Mouse (Mus musculus) forebrain, embryonic 10.5 days (tissue): ENCODE measurements around the gene Gm49405. TPM values are rescaled to one million over a fixed set of nuclear protein-coding genes. Genes with fewer than 3 reads are reported as not detected.
"Not testable (repeated sequence)": the region's sequence is repeated elsewhere in the genome, so short reads cannot be mapped to it uniquely, and the experiment has no call there.

Source experiments
- DNase-seq: peaks from one replicate; pipeline ENCODE4 v3.0.0-alpha.2; 2017; ENCODE audit warnings: low spot score; ENCODE audit errors: extremely low spot score
- H3K27ac ChIP-seq: fragments of 300-500 bp; sonication (generic); 2 replicates; pipeline ENCODE4 v1.5.1; 2016; ENCODE audit warnings: mild to moderate bottlenecking
- H3K27me3 ChIP-seq: fragments of 300-500 bp; sonication (generic); 2 replicates; pipeline ENCODE4 v1.6.1; 2016; ENCODE audit warnings: mild to moderate bottlenecking; ENCODE audit not compliant: poor library complexity, severe bottlenecking
- H3K36me3 ChIP-seq: fragments of 300-500 bp; sonication (generic); replicated peaks from 2 replicates; pipeline ENCODE4 v1.6.1; 2016; ENCODE audit warnings: mild to moderate bottlenecking, moderate library complexity
- H3K4me1 ChIP-seq: fragments of 300-500 bp; sonication (generic); 2 replicates; pipeline ENCODE4 v1.6.1; 2016
- H3K4me3 ChIP-seq: fragments of 300-500 bp; sonication (generic); 2 replicates; pipeline ENCODE4 v1.5.1; 2016; ENCODE audit warnings: mild to moderate bottlenecking, moderate library complexity
- H3K9me3 ChIP-seq: fragments of 300-500 bp; sonication (generic); 2 replicates; pipeline ENCODE4 v1.6.1; 2016; ENCODE audit warnings: mild to moderate bottlenecking, moderate library complexity
- WGBS: fragments of 180-500 bp; shearing (Covaris S2); methylation state at CpG from one replicate; pipeline ENCODE4 v1.1.7; 2016; 5-methylcytosine and 5-hydroxymethylcytosine counted together
- polyA plus RNA-seq: library from polyadenylated mRNA; unstranded; fragments of >200 nt; fragmentation: Nextera tagmentation; extraction: Ambion mirVana; gene quantifications from 2 replicates; pipeline ENCODE4 v1.2.1, GENCODE M21; 2016

Gene Gm49405
- polyA plus RNA-seq, 1 experiment from 2014 or later: 2.8 TPM

- WGBS: 85% methylated on average over 8 of the region's 8 CpGs
Observed at GRCm38 (mm10) chr19:4046866-4047254, 46.4 kb downstream of the Gm49405 start.

GRCm38 (mm10) chr19:4047859-4048258 lies 47.4 kb downstream of the Gm49405 start:
- Histone ChIP-seq H3K9me3 (no peaks in the 10 kb centered on the region), H3K27ac (no peak overlapping the region), H3K4me3 (no peak overlapping the region), H3K27me3 (no peaks in the 10 kb centered on the region), H3K36me3 (no peaks in the 10 kb centered on the region), H3K4me1 (0 out of 2 replicates have a peak, but pooled peaks cover 6% of the 10 kb centered on the region)
- WGBS: 19% methylated on average over 4 of the region's 4 CpGs
- peak; percentile 80 for DNase-seq

More at GRCm38 (mm10) chr19:4046866-4047254, 46.4 kb downstream of the Gm49405 start:
- Histone ChIP-seq H3K4me1 (0 out of 2 replicates have a peak, but pooled peaks cover 6% of the 10 kb centered on the region), H3K36me3 (no peaks in the 10 kb centered on the region), H3K9me3 (no peaks in the 10 kb centered on the region), H3K27me3 (no peaks in the 10 kb centered on the region), H3K27ac (no peak overlapping the region), H3K4me3 (no peak overlapping the region)
- no peak for DNase-seq

DNA sequence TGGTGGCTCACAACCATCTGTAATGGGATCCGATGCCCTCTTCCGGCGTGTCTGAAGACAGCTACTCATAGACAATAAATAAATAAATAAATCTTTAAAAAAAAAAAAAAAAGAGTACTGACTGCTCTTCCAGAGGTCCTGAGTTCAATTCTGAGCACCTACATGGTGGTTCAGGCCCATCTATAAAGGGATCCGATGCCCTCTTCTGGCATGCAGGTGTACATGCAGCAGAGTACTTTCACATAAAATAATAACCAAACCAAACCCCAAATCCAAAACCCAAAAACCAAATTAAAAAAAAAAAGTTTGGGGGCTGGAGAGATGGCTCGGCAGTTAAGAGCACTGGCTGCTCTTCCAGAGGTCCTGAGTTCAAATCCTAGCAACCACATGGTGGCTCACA lies 48.6 kb downstream of the Gm49405 start:
- H3K4me3 ChIP-seq, DNase-seq, H3K27ac ChIP-seq, H3K9me3 ChIP-seq, H3K36me3 ChIP-seq, H3K27me3 ChIP-seq, H3K4me1 ChIP-seq: not testable (repeated sequence)
- 84% methylated on average over 5 of the region's 5 CpGs for WGBS

- WGBS: 92% methylated on average over 5 of the region's 5 CpGs
- no peak overlapping the region for H3K27ac ChIP-seq
- H3K36me3 ChIP-seq: no peaks in the 10 kb centered on the region
- no peaks in the 10 kb centered on the region for H3K9me3 ChIP-seq
- DNase-seq: no peak
- 0 out of 2 replicates have a peak, but pooled peaks cover 3% of the 10 kb centered on the region for H3K4me1 ChIP-seq
- H3K27me3 ChIP-seq: no peaks in the 10 kb centered on the region
- H3K4me3 ChIP-seq: no peak overlapping the region
Observed at GRCm38 (mm10) chr19:4051016-4051415, 50.6 kb downstream of the Gm49405 start.

- no peak overlapping the region for H3K4me3 ChIP-seq
- no peaks in the 10 kb centered on the region for H3K9me3 ChIP-seq
- 58% methylated on average over 10 of the region's 10 CpGs for WGBS
- H3K27ac ChIP-seq: no peak overlapping the region
- peak; percentile 68 for DNase-seq
- H3K27me3 ChIP-seq: no peaks in the 10 kb centered on the region
- H3K36me3 ChIP-seq: no peaks in the 10 kb centered on the region
- 0 out of 2 replicates have a peak, but pooled peaks cover 5% of the 10 kb centered on the region for H3K4me1 ChIP-seq
Observed at GRCm38 (mm10) chr19:4051741-4052515, 51.5 kb downstream of the Gm49405 start.

DNA sequence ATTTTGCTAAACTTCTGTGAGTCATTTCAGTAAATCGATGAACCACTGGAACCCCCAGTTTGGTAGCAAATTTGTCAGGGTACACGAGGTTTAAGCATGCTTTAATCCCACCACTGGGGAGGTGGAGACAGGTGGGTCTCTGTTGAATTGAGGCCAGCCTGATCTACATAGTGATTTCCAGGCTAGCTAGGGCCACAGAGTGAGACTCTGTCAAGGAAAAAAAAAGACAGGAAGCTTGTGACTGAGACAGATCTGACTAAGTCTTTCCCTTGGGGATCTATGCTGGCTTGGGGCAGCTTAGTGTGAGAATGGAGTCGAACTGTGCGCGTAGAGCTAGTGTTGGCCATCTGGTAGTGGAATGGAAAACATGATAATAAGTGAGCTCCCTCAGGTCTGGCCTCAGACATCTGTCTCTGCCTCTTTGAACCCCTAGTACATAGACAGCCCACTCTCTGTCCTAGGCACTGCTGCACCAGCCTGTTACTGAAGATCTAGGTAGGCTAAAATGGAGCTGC lies 52.1 kb downstream of the Gm49405 start:
- H3K4me3 ChIP-seq: no peak overlapping the region
- 0 out of 2 replicates have a peak, but pooled peaks cover 6% of the 10 kb centered on the region for H3K4me1 ChIP-seq
- 89% methylated on average over 5 of the region's 5 CpGs for WGBS
- H3K27ac ChIP-seq: no peak overlapping the region
- H3K36me3 ChIP-seq: no peaks in the 10 kb centered on the region
- H3K27me3 ChIP-seq: no peaks in the 10 kb centered on the region
- DNase-seq: no peak
- H3K9me3 ChIP-seq: no peaks in the 10 kb centered on the region

DNA sequence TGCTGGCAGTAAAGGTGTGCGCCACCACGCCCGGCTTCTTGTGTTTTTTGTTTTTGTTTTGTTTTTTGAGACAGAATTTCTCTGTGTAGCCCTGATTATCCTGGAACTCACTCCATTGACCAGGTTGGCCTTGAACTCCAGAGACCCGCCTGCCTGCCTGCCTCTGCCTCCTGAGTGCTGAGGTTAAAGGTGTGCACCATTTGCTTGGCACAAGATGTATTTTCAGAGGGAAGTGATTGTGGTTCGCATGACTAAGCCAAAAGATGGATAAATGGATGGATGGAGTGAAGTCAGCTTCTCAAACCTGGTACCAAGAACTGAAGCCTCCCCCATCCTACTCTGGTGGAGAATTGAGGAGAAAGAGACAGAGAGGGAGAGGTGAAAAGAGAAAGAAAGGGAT lies 54.2 kb downstream of the Gm49405 start:
- no peaks in the 10 kb centered on the region for H3K9me3 ChIP-seq
- no peaks in the 10 kb centered on the region for H3K27me3 ChIP-seq
- WGBS: 84% methylated on average over 5 of the region's 5 CpGs
- no peak overlapping the region for H3K4me3 ChIP-seq
- H3K4me1 ChIP-seq: 0 out of 2 replicates have a peak, but pooled peaks cover 6% of the 10 kb centered on the region
- H3K27ac ChIP-seq: no peak overlapping the region
- no peak for DNase-seq
- H3K36me3 ChIP-seq: no peaks in the 10 kb centered on the region

Other genes with a start within 250 kb of the Gm49405 start
- 29.2 and 29.3 TPM in 2 replicates for gene Kmt5b, start 233.2 kb upstream of the Gm49405 start, polyA plus RNA-seq
- gene Chka, start 148.9 kb upstream of the Gm49405 start, polyA plus RNA-seq: 52.3 and 54.3 TPM in 2 replicates
- gene Tcirg1, start 93.5 kb upstream of the Gm49405 start, polyA plus RNA-seq: 17.2 and 17.9 TPM in 2 replicates
- 226 and 228 TPM in 2 replicates for gene Ndufs8, start 87.9 kb upstream of the Gm49405 start, polyA plus RNA-seq
- 0.36 and 0.58 TPM in 2 replicates for gene Aldh3b1, start 70.8 kb upstream of the Gm49405 start, polyA plus RNA-seq
- gene Unc93b1, start 65.4 kb upstream of the Gm49405 start, polyA plus RNA-seq: 4.6 and 4.9 TPM in 2 replicates
- gene Aldh3b3, start 42.0 kb upstream of the Gm49405 start, polyA plus RNA-seq: not detected in 2 replicates
- gene Aldh3b2, start 28.3 kb upstream of the Gm49405 start, polyA plus RNA-seq: 0.37 and 0.39 TPM in 2 replicates
- gene Acy3, start 14.1 kb upstream of the Gm49405 start, polyA plus RNA-seq: 1.8 and 2.5 TPM in 2 replicates
- not detected in 2 replicates for gene Tbx10, start 7.9 kb upstream of the Gm49405 start, polyA plus RNA-seq
- 24.8 and 30.4 TPM in 2 replicates for gene Nudt8, start within 50 bp of the Gm49405 start, polyA plus RNA-seq
- gene Doc2g, start 2.7 kb downstream of the Gm49405 start, polyA plus RNA-seq: 3.6 and 4.0 TPM in 2 replicates
- gene Ndufv1, start 12.2 kb downstream of the Gm49405 start, polyA plus RNA-seq: 208 and 210 TPM in 2 replicates
- 412 and 423 TPM in 2 replicates for gene Gstp1, start 37.4 kb downstream of the Gm49405 start, polyA plus RNA-seq
- 0.27 and 0.46 TPM in 2 replicates for gene Gstp2, start 45.4 kb downstream of the Gm49405 start, polyA plus RNA-seq
- not detected in 2 replicates for gene Gstp3, start 58.9 kb downstream of the Gm49405 start, polyA plus RNA-seq
- not detected in 2 replicates for gene Cabp2, start 81.0 kb downstream of the Gm49405 start, polyA plus RNA-seq
- 85.8 and 86.6 TPM in 2 replicates for gene Cdk2ap2, start 96.6 kb downstream of the Gm49405 start, polyA plus RNA-seq
- gene Pitpnm1, start 99.4 kb downstream of the Gm49405 start, polyA plus RNA-seq: 12.1 and 15.8 TPM in 2 replicates
- 55.2 and 56.5 TPM in 2 replicates for gene Aip, start 125.2 kb downstream of the Gm49405 start, polyA plus RNA-seq
- gene Gpr152, start 139.2 kb downstream of the Gm49405 start, polyA plus RNA-seq: not detected in 2 replicates
- gene Cabp4, start 143.4 kb downstream of the Gm49405 start, polyA plus RNA-seq: not detected in 2 replicates
- 128 and 130 TPM in 2 replicates for gene Coro1b, start 148.0 kb downstream of the Gm49405 start, polyA plus RNA-seq
- gene Ptprcap, start 153.0 kb downstream of the Gm49405 start, polyA plus RNA-seq: 0.71 TPM in 1 of 2 replicates, not detected in the other
- gene Rps6kb2, start 162.7 kb downstream of the Gm49405 start, polyA plus RNA-seq: 59.7 TPM in 2 replicates
- gene Carns1, start 174.9 kb downstream of the Gm49405 start, polyA plus RNA-seq: 2.5 TPM in 2 replicates
- 0.43 and 0.47 TPM in 2 replicates for gene Tbc1d10c, start 190.7 kb downstream of the Gm49405 start, polyA plus RNA-seq
- 998 and 1,002 TPM in 2 replicates for gene Ppp1ca, start 191.4 kb downstream of the Gm49405 start, polyA plus RNA-seq
- 57.4 and 67.1 TPM in 2 replicates for gene Rad9a, start 201.0 kb downstream of the Gm49405 start, polyA plus RNA-seq
- gene Clcf1, start 213.6 kb downstream of the Gm49405 start, polyA plus RNA-seq: 0.86 and 1.1 TPM in 2 replicates
- not detected in 2 replicates for gene AC109138.7, start 213.7 kb downstream of the Gm49405 start, polyA plus RNA-seq
- gene Pold4, start 231.3 kb downstream of the Gm49405 start, polyA plus RNA-seq: 10.4 and 10.6 TPM in 2 replicates